Mouse (Mus musculus): ENCODE data around the gene Prdx6. TPM values are rescaled to one million over a fixed set of nuclear protein-coding genes. Genes with fewer than 3 reads are reported as not detected.

Prdx6 gene
- 63.8 and 80.0 TPM in 2 replicates for polyA plus RNA-seq (2012; rRNA removed)

GRCm38 (mm10) chr1:161250604-161251416 lies at the start of gene Prdx6:
TSS of gene Prdx6 (minus strand) at chr1:161251219.
- no peaks in the 10 kb centered on the region for H3K27me3 ChIP-seq (ENCODE audit: control insufficient read depth, insufficient read depth, low read length)
- peak within 1 kb of the TSS; percentile 89 for H3K4me3 ChIP-seq (ENCODE audit: control insufficient read depth, insufficient read depth, low read length)
- WGBS: under 1% methylated on average over 66 of the region's 66 CpGs
- peak; percentile 81 for DNase-seq
- no peaks in the 10 kb centered on the region for H3K36me3 ChIP-seq (ENCODE audit: control insufficient read depth, insufficient read depth, low read length)
- peaks cover 15% of the 10 kb centered on the region for H3K4me1 ChIP-seq (replicated peaks; ENCODE audit: control insufficient read depth, insufficient read depth, low read length)
- TF ChIP-seq CTCF (IDR thresholded peaks at IDR 0.05; ENCODE audit: borderline replicate concordance, control insufficient read depth, extremely low read depth, insufficient read depth, low read length, poor library complexity) (no peak), POLR2A (IDR thresholded peaks at IDR 0.05; ENCODE audit: control insufficient read depth, extremely low read depth, insufficient read depth, low read length, poor library complexity) (peak; percentile 72)
- peak within 1 kb of the TSS; percentile 92 for H3K27ac ChIP-seq (ENCODE audit: control insufficient read depth, insufficient read depth, low read length)

GRCm38 (mm10) chr1:161288256-161288655 lies 37.2 kb upstream of the Prdx6 start:
- no peaks in the 10 kb centered on the region for H3K4me1 ChIP-seq (replicated peaks; ENCODE audit: control insufficient read depth, insufficient read depth, low read length)
- no peak for DNase-seq
- 78% methylated on average over 12 of the region's 12 CpGs for WGBS
- H3K27ac ChIP-seq (ENCODE audit: control insufficient read depth, insufficient read depth, low read length): no peak overlapping the region
- TF ChIP-seq CTCF (IDR thresholded peaks at IDR 0.05; ENCODE audit: borderline replicate concordance, control insufficient read depth, extremely low read depth, insufficient read depth, low read length, poor library complexity) (no peak), POLR2A (IDR thresholded peaks at IDR 0.05; ENCODE audit: control insufficient read depth, extremely low read depth, insufficient read depth, low read length, poor library complexity) (no peak)
- no peak overlapping the region for H3K4me3 ChIP-seq (ENCODE audit: control insufficient read depth, insufficient read depth, low read length)
- no peaks in the 10 kb centered on the region for H3K27me3 ChIP-seq (ENCODE audit: control insufficient read depth, insufficient read depth, low read length)
- no peaks in the 10 kb centered on the region for H3K36me3 ChIP-seq (ENCODE audit: control insufficient read depth, insufficient read depth, low read length)

GRCm38 (mm10) chr1:161286726-161287310 lies 35.8 kb upstream of the Prdx6 start:
- DNase-seq: peak; percentile 72
- Histone ChIP-seq H3K36me3 (ENCODE audit: control insufficient read depth, insufficient read depth, low read length) (no peaks in the 10 kb centered on the region), H3K4me3 (ENCODE audit: control insufficient read depth, insufficient read depth, low read length) (no peak overlapping the region), H3K4me1 (replicated peaks; ENCODE audit: control insufficient read depth, insufficient read depth, low read length) (no peaks in the 10 kb centered on the region), H3K27ac (ENCODE audit: control insufficient read depth, insufficient read depth, low read length) (no peak overlapping the region), H3K27me3 (ENCODE audit: control insufficient read depth, insufficient read depth, low read length) (no peaks in the 10 kb centered on the region)
- 24% methylated on average over 11 of the region's 11 CpGs for WGBS
- no peak for TF ChIP-seq CTCF (IDR thresholded peaks at IDR 0.05; ENCODE audit: borderline replicate concordance, control insufficient read depth, extremely low read depth, insufficient read depth, low read length, poor library complexity)
- no peak for TF ChIP-seq POLR2A (IDR thresholded peaks at IDR 0.05; ENCODE audit: control insufficient read depth, extremely low read depth, insufficient read depth, low read length, poor library complexity)

GRCm38 (mm10) chr1:161281054-161281688 lies 30.2 kb upstream of the Prdx6 start:
- no peak overlapping the region for H3K27ac ChIP-seq (ENCODE audit: control insufficient read depth, insufficient read depth, low read length)
- TF ChIP-seq POLR2A (IDR thresholded peaks at IDR 0.05; ENCODE audit: control insufficient read depth, extremely low read depth, insufficient read depth, low read length, poor library complexity) (no peak), CTCF (IDR thresholded peaks at IDR 0.05; ENCODE audit: borderline replicate concordance, control insufficient read depth, extremely low read depth, insufficient read depth, low read length, poor library complexity) (no peak)
- DNase-seq: no peak
- H3K27me3 ChIP-seq (ENCODE audit: control insufficient read depth, insufficient read depth, low read length): no peaks in the 10 kb centered on the region
- 86% methylated on average over 3 of the region's 3 CpGs for WGBS
- no peaks in the 10 kb centered on the region for H3K4me1 ChIP-seq (replicated peaks; ENCODE audit: control insufficient read depth, insufficient read depth, low read length)
- no peak overlapping the region for H3K4me3 ChIP-seq (ENCODE audit: control insufficient read depth, insufficient read depth, low read length)
- no peaks in the 10 kb centered on the region for H3K36me3 ChIP-seq (ENCODE audit: control insufficient read depth, insufficient read depth, low read length)

GRCm38 (mm10) chr1:161279244-161279908 lies 28.4 kb upstream of the Prdx6 start:
- Histone ChIP-seq H3K4me1 (replicated peaks; ENCODE audit: control insufficient read depth, insufficient read depth, low read length) (no peaks in the 10 kb centered on the region), H3K4me3 (ENCODE audit: control insufficient read depth, insufficient read depth, low read length) (no peak overlapping the region), H3K36me3 (ENCODE audit: control insufficient read depth, insufficient read depth, low read length) (no peaks in the 10 kb centered on the region), H3K27ac (ENCODE audit: control insufficient read depth, insufficient read depth, low read length) (no peak overlapping the region), H3K27me3 (ENCODE audit: control insufficient read depth, insufficient read depth, low read length) (no peaks in the 10 kb centered on the region)
- no peak for DNase-seq
- 71% methylated on average over 6 of the region's 6 CpGs for WGBS
- TF ChIP-seq CTCF (IDR thresholded peaks at IDR 0.05; ENCODE audit: borderline replicate concordance, control insufficient read depth, extremely low read depth, insufficient read depth, low read length, poor library complexity): no peak
- no peak for TF ChIP-seq POLR2A (IDR thresholded peaks at IDR 0.05; ENCODE audit: control insufficient read depth, extremely low read depth, insufficient read depth, low read length, poor library complexity)

GRCm38 (mm10) chr1:161273486-161273885 lies 22.5 kb upstream of the Prdx6 start:
- no peak overlapping the region for H3K27ac ChIP-seq (ENCODE audit: control insufficient read depth, insufficient read depth, low read length)
- DNase-seq: no peak
- H3K4me3 ChIP-seq (ENCODE audit: control insufficient read depth, insufficient read depth, low read length): no peak overlapping the region
- no peaks in the 10 kb centered on the region for H3K27me3 ChIP-seq (ENCODE audit: control insufficient read depth, insufficient read depth, low read length)
- H3K4me1 ChIP-seq (replicated peaks; ENCODE audit: control insufficient read depth, insufficient read depth, low read length): no peaks in the 10 kb centered on the region
- TF ChIP-seq POLR2A (IDR thresholded peaks at IDR 0.05; ENCODE audit: control insufficient read depth, extremely low read depth, insufficient read depth, low read length, poor library complexity): no peak
- no peak for TF ChIP-seq CTCF (IDR thresholded peaks at IDR 0.05; ENCODE audit: borderline replicate concordance, control insufficient read depth, extremely low read depth, insufficient read depth, low read length, poor library complexity)
- no peaks in the 10 kb centered on the region for H3K36me3 ChIP-seq (ENCODE audit: control insufficient read depth, insufficient read depth, low read length)
- 100% methylated on average over 1 of the region's 1 CpGs for WGBS

Measured in thymus, adult 2 months (tissue).